Mouse (Mus musculus) adrenal gland (tissue): Measurements from ENCODE around the gene Phf21a.
"Not testable (repeated sequence)": the region's sequence is repeated elsewhere in the genome, so short reads cannot be mapped to it uniquely, and the experiment has no call there.

ENCODE experiments used
- intact Hi-C: fragments of 180-260 bp; cut with DNase I; formaldehyde crosslinking; loops from one replicate; pipeline ENCODE4 v1.15.1; 2025

Gene Phf21a

GRCm38 (mm10) chr2:92076086-92076692 is 16.7 kb upstream of the Phf21a start:
- intact Hi-C loops: no loop called here

- intact Hi-C loops: no loop called here
Measured at GRCm38 (mm10) chr2:92082196-92082595, 10.7 kb upstream of the Phf21a start.

GRCm38 (mm10) chr2:92085721-92086120 is 7.2 kb upstream of the Phf21a start:
- intact Hi-C loops: no loop called here

GRCm38 (mm10) chr2:92087065-92087464 is 5.9 kb upstream of the Phf21a start:
- intact Hi-C loops: no loop called here

GRCm38 (mm10) chr2:92089782-92090181 is 3.1 kb upstream of the Phf21a start:
- intact Hi-C loops: no loop called here

- intact Hi-C loops: not testable (repeated sequence)
Measured at GRCm38 (mm10) chr2:92093503-92093902, 586 bp downstream of the Phf21a start.

- intact Hi-C loops: no loop called here
Measured at GRCm38 (mm10) chr2:92094078-92094477, 1.2 kb downstream of the Phf21a start.

GRCm38 (mm10) chr2:92100768-92101167 is 7.9 kb downstream of the Phf21a start:
- intact Hi-C loops: no loop called here

GRCm38 (mm10) chr2:92124523-92124922 is 31.6 kb downstream of the Phf21a start:
- intact Hi-C loops: no loop called here

- intact Hi-C loops: no loop called here
Measured at GRCm38 (mm10) chr2:92125330-92125729, 32.4 kb downstream of the Phf21a start.

GRCm38 (mm10) chr2:92130071-92130470 is 37.2 kb downstream of the Phf21a start:
- intact Hi-C loops: no loop called here

GRCm38 (mm10) chr2:92138736-92139135 is 45.8 kb downstream of the Phf21a start:
- intact Hi-C loops: no loop called here

- intact Hi-C loops: no loop called here
Measured at GRCm38 (mm10) chr2:92139365-92139764, 46.4 kb downstream of the Phf21a start.

- intact Hi-C loops: no loop called here
Measured at GRCm38 (mm10) chr2:92140383-92140782, 47.5 kb downstream of the Phf21a start.

GRCm38 (mm10) chr2:92141073-92141472 is 48.2 kb downstream of the Phf21a start:
- intact Hi-C loops: no loop called here

- intact Hi-C loops: no loop called here
Measured at GRCm38 (mm10) chr2:92143932-92144331, 51.0 kb downstream of the Phf21a start.

GRCm38 (mm10) chr2:92147925-92148750 is 55.2 kb downstream of the Phf21a start:
- intact Hi-C loops: not testable (repeated sequence)

GRCm38 (mm10) chr2:92164291-92164690 is 71.4 kb downstream of the Phf21a start:
- intact Hi-C loops: no loop called here

GRCm38 (mm10) chr2:92166950-92167349 is 74.0 kb downstream of the Phf21a start:
- intact Hi-C loops: no loop called here

- intact Hi-C loops: loop anchor here (10.0 kb wide), 1 partner anchor 186 kb away; no protein-coding TSS in a partner anchor
Measured at GRCm38 (mm10) chr2:92171046-92171643, 78.2 kb downstream of the Phf21a start.

GRCm38 (mm10) chr2:92172300-92172699 is 79.4 kb downstream of the Phf21a start:
- intact Hi-C loops: loop anchor here (10.0 kb wide), 1 partner anchor 187 kb away; no protein-coding TSS in a partner anchor

GRCm38 (mm10) chr2:92173186-92173585 is 80.3 kb downstream of the Phf21a start:
- intact Hi-C loops: loop anchor here (10.0 kb wide), 1 partner anchor 188 kb away; no protein-coding TSS in a partner anchor
